Mouse (Mus musculus) limb, embryonic 12.5 days (tissue): ENCODE results near the gene Tmem132d. TPM values are rescaled to one million over a fixed set of nuclear protein-coding genes. Genes with fewer than 3 reads are reported as not detected.
A peak's percentile ranks its signal among the peaks of the same experiment; 100 is the strongest.

Source experiments
- ATAC-seq: fragments of 200-750 bp; cut with Nextera tagmentation; 2 replicates; pipeline ENCODE4 v1.8.0; 2017; ENCODE audit warnings: low read depth, moderate TSS enrichment; ENCODE audit not compliant: insufficient number of reproducible peaks, insufficient read depth, low FRiP score, low TSS enrichment
- H3K27ac ChIP-seq: fragments of 300-500 bp; sonication (generic); 2 replicates; pipeline ENCODE4 v1.5.1; 2016; ENCODE audit warnings: mild to moderate bottlenecking, moderate library complexity
- H3K27me3 ChIP-seq: fragments of 300-500 bp; sonication (generic); 2 replicates; pipeline ENCODE4 v1.6.1; 2016; ENCODE audit warnings: mild to moderate bottlenecking, moderate library complexity
- H3K36me3 ChIP-seq: fragments of 300-500 bp; sonication (generic); 2 replicates; pipeline ENCODE4 v1.6.1; 2016; ENCODE audit warnings: mild to moderate bottlenecking, moderate library complexity
- H3K4me1 ChIP-seq: fragments of 300-500 bp; sonication (generic); replicated peaks from 2 replicates; pipeline ENCODE4 v1.6.1; 2016
- H3K4me2 ChIP-seq: fragments of 300-500 bp; sonication (generic); 2 replicates; pipeline ENCODE4 v1.6.1; 2016; ENCODE audit warnings: mild to moderate bottlenecking, moderate library complexity
- H3K4me3 ChIP-seq: fragments of 300-500 bp; sonication (generic); replicated peaks from 2 replicates; pipeline ENCODE4 v1.5.1; 2016; ENCODE audit warnings: mild to moderate bottlenecking
- H3K9ac ChIP-seq: fragments of 300-500 bp; sonication (generic); replicated peaks from 2 replicates; pipeline ENCODE4 v1.6.1; 2016; ENCODE audit warnings: mild to moderate bottlenecking, moderate library complexity
- H3K9me3 ChIP-seq: fragments of 300-500 bp; sonication (generic); 2 replicates; pipeline ENCODE4 v1.6.1; 2016; ENCODE audit warnings: mild to moderate bottlenecking, moderate library complexity
- WGBS: fragments of 180-500 bp; shearing (Covaris S2); methylation state at CpG from one replicate; pipeline ENCODE4 v1.1.7; 2016; 5-methylcytosine and 5-hydroxymethylcytosine counted together
- polyA plus RNA-seq: library from polyadenylated mRNA; unstranded; fragments of >200 nt; fragmentation: Nextera tagmentation; extraction: Ambion mirVana; gene quantifications from 2 replicates; pipeline ENCODE4 v1.2.1, GENCODE M21; 2016

Gene Tmem132d
- polyA plus RNA-seq, 1 experiment from 2014 or later = 0.51 TPM

DNA sequence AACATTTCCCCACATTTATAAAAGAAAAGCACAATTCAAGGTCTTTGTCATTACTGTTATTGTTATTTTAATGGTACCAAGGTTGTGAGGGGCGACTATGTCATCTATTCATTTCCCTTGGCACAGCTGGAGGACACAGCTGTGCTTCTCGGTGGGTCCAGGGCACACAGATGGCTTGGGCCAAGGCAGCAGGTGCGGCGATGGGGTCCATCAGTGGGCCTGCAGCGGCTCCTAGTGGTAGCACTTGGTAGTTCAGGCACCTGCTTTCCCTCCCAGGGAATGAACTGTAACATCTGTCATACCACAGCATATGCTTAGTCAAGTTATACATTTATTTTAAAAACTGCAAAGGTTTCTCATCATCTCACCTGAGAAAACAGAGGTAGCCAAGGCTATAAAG lies 7.0 kb upstream of the Tmem132d start:
- no peak for ATAC-seq

DNA sequence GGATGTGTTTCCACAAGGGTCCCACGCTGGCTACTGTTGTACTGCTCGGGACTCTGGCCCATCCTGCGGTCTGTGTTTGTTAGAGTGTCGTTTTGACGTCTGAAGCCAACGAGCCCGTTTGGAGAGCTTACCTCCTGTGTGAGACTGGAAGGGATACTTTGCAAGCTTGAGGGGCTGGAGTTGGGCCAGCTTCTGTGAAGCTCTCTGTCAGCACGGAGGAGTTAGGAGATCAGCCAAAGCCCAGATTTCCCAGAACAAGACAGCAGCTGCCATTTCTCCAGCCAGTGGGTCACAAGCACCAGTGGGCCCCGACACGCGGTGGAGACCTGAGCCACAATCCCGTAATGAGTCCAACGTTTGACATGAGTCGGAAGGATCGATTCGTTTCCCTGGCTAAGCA lies 5.2 kb upstream of the Tmem132d start:
- ATAC-seq = no peak
- Histone ChIP-seq H3K27me3 (peaks cover 85% of the 10 kb centered on the region), H3K9ac (no peak overlapping the region), H3K4me1 (no peaks in the 10 kb centered on the region), H3K4me3 (no peak overlapping the region), H3K27ac (no peak overlapping the region), H3K4me2 (no peak overlapping the region), H3K36me3 (no peaks in the 10 kb centered on the region), H3K9me3 (no peaks in the 10 kb centered on the region)
- WGBS = 74% methylated on average over 16 of the region's 16 CpGs

More for the DNA sequence above, 7.0 kb upstream of the Tmem132d start:
- Histone ChIP-seq H3K27me3 (peaks cover 85% of the 10 kb centered on the region), H3K27ac (no peak overlapping the region), H3K4me2 (no peak overlapping the region), H3K36me3 (no peaks in the 10 kb centered on the region), H3K4me3 (no peak overlapping the region), H3K4me1 (peaks cover 2% of the 10 kb centered on the region; the same call in 1 of the 2 replicates), H3K9me3 (no peaks in the 10 kb centered on the region), H3K9ac (no peak overlapping the region)
- whole genome bisulfite sequencing = under 1% methylated on average over 5 of the region's 5 CpGs

DNA sequence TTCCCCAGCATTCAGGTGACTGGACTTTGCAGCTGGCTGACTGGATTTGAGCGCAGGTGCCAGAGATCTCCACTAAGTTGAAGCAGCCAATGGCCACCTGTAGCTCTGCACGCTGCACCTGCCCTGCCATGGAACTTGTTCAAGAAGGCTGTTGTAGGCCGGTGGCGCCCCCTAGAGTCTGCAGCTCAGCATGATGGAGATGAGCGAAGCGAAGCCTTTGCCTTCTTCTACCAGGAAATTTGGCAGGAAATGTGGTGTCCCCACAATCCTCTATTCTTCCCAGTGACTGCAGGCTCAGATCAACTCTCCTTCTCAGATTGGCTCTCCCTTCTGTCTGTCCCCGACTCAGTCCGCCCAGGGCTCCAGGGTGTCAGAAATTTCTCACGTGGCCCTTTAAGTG lies 4.0 kb upstream of the Tmem132d start:
- 15% methylated on average over 9 of the region's 9 CpGs for WGBS
- Histone ChIP-seq H3K9ac (no peak overlapping the region), H3K27ac (no peak overlapping the region), H3K4me2 (no peak overlapping the region), H3K4me3 (no peak overlapping the region), H3K9me3 (no peaks in the 10 kb centered on the region), H3K4me1 (peaks cover 6% of the 10 kb centered on the region), H3K36me3 (no peaks in the 10 kb centered on the region), H3K27me3 (peaks cover 85% of the 10 kb centered on the region)
- no peak for ATAC-seq

DNA sequence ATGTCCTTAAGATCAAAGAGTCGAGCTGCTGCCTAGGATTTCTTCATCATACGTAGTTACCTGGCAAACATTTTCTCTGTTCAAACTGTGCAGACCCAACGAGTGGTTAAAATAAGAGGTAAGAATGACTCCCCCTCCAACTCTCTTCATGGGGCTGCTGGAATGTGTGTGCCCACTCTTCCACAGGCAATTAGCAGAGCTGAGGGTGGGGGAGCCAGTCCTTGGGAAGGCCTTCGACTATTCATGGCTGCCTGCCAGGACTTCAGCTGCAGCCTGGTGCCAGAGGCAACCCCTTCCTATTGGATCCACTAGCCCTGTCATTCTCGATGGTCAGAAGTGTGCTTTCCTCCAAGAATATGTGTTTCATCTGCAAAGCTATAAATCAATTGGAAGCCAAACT lies 2.8 kb upstream of the Tmem132d start:
- ATAC-seq = no peak
- H3K4me1 ChIP-seq = peaks cover 6% of the 10 kb centered on the region
- no peaks in the 10 kb centered on the region for H3K36me3 ChIP-seq
- no peak overlapping the region for H3K4me3 ChIP-seq
- no peaks in the 10 kb centered on the region for H3K9me3 ChIP-seq
- 53% methylated on average over 5 of the region's 5 CpGs for WGBS
- no peak overlapping the region for H3K9ac ChIP-seq
- no peak overlapping the region for H3K4me2 ChIP-seq
- no peak overlapping the region for H3K27ac ChIP-seq
- peaks cover 86% of the 10 kb centered on the region for H3K27me3 ChIP-seq

- H3K4me2 ChIP-seq = no peak overlapping the region
- no peaks in the 10 kb centered on the region for H3K9me3 ChIP-seq
- no peak overlapping the region for H3K4me3 ChIP-seq
- peaks cover 96% of the 10 kb centered on the region for H3K27me3 ChIP-seq
- peaks cover 6% of the 10 kb centered on the region for H3K4me1 ChIP-seq
- no peak for ATAC-seq
- WGBS = 46% methylated on average over 9 of the region's 9 CpGs
- no peak overlapping the region for H3K27ac ChIP-seq
- H3K36me3 ChIP-seq = no peaks in the 10 kb centered on the region
- H3K9ac ChIP-seq = no peak overlapping the region
These were observed 909 bp upstream of the Tmem132d start for GRCm38 (mm10) chr5:128433786-128434185.

- 0 out of 2 replicates have a peak, but pooled peaks have one; percentile 34 for ATAC-seq
- WGBS = 1% methylated on average over 35 of the region's 37 CpGs
- H3K27me3 ChIP-seq = peaks cover 83% of the 10 kb centered on the region
- H3K36me3 ChIP-seq = no peaks in the 10 kb centered on the region
- H3K9me3 ChIP-seq = no peaks in the 10 kb centered on the region
- H3K4me2 ChIP-seq = peak overlapping the region; percentile 93
- H3K4me1 ChIP-seq = peaks cover 6% of the 10 kb centered on the region
- no peak overlapping the region for H3K27ac ChIP-seq
- H3K4me3 ChIP-seq = peak overlapping the region; percentile 56
- peak overlapping the region; percentile 54 for H3K9ac ChIP-seq
These were observed 455 bp downstream of the Tmem132d start for GRCm38 (mm10) chr5:128432422-128432821.

GRCm38 (mm10) chr5:128424636-128425035 lies 8.2 kb downstream of the Tmem132d start:
- no peak for ATAC-seq
- H3K4me1 ChIP-seq = no peaks in the 10 kb centered on the region
- WGBS = 82% methylated on average over 4 of the region's 4 CpGs
- H3K27ac ChIP-seq = no peak overlapping the region
- no peak overlapping the region for H3K4me3 ChIP-seq
- no peak overlapping the region for H3K4me2 ChIP-seq
- H3K9ac ChIP-seq = no peak overlapping the region
- H3K27me3 ChIP-seq = peaks cover 20% of the 10 kb centered on the region
- H3K36me3 ChIP-seq = no peaks in the 10 kb centered on the region
- H3K9me3 ChIP-seq = peaks cover 11% of the 10 kb centered on the region; the same call in 1 of the 2 replicates

DNA sequence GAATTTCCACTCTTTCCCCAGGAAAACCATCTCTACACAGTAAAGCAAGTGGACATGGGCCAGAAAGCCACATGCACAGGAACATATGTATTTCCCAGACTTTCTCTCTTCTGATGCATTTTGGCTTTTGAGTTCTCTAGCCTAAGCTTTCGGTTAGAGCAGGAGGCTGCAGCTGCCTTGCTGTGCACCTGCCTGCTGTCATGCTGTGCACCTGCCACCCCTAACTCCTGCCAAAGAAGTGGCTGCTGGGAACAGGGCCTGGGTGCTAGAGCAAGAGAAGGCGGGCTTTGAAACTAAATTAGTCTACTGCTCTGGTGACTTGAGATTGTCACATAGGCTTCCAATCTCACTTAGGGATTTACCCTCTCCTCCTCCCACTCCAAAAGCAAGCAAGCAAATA lies 8.7 kb downstream of the Tmem132d start:
- no peak overlapping the region for H3K4me2 ChIP-seq
- H3K9ac ChIP-seq = no peak overlapping the region
- ATAC-seq = no peak
- no peak overlapping the region for H3K27ac ChIP-seq
- H3K4me1 ChIP-seq = no peaks in the 10 kb centered on the region
- H3K9me3 ChIP-seq = peaks cover 11% of the 10 kb centered on the region; the same call in 1 of the 2 replicates
- no peaks in the 10 kb centered on the region for H3K36me3 ChIP-seq
- no peak overlapping the region for H3K4me3 ChIP-seq
- H3K27me3 ChIP-seq = peaks cover 16% of the 10 kb centered on the region
- 78% methylated on average over 2 of the region's 2 CpGs for WGBS

GRCm38 (mm10) chr5:128422090-128422489 lies 10.8 kb downstream of the Tmem132d start:
- H3K27me3 ChIP-seq = peaks cover 10% of the 10 kb centered on the region; the same call in 1 of the 2 replicates
- H3K9ac ChIP-seq = no peak overlapping the region
- H3K36me3 ChIP-seq = no peaks in the 10 kb centered on the region
- H3K4me2 ChIP-seq = no peak overlapping the region
- no peaks in the 10 kb centered on the region for H3K4me1 ChIP-seq
- no peak for ATAC-seq
- peaks cover 11% of the 10 kb centered on the region; the same call in 1 of the 2 replicates for H3K9me3 ChIP-seq
- no peak overlapping the region for H3K27ac ChIP-seq
- WGBS = 92% methylated on average over 2 of the region's 2 CpGs
- no peak overlapping the region for H3K4me3 ChIP-seq

DNA sequence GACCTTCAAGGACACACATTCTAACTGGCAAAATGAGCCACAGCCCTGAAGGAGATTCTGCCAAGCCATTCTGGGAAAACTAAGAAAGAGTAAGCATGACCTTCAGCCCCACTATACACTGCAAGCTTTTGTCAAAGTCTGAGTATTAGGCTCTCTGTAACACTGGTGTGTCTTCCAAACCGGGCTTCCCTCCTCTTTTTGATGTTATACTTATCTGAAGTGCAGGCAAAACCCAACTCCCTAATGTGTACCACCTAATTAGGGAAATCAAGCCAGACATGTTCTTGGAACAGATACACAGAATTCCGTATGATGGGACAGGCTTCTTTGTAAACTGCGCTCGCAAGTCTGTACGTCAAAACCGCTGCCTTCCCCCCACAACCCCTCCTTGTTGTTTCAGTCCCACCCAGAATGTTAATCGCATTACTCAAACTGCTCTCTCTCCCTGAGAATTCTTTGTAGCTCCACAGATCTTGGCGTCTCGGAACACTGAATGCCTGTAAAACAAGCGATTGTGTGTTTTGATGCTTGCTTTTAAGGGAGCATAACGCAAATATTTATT lies 14.6 kb downstream of the Tmem132d start:
- H3K27ac ChIP-seq = no peak overlapping the region
- WGBS = 69% methylated on average over 11 of the region's 11 CpGs
- peaks cover 11% of the 10 kb centered on the region; the same call in 1 of the 2 replicates for H3K9me3 ChIP-seq

DNA sequence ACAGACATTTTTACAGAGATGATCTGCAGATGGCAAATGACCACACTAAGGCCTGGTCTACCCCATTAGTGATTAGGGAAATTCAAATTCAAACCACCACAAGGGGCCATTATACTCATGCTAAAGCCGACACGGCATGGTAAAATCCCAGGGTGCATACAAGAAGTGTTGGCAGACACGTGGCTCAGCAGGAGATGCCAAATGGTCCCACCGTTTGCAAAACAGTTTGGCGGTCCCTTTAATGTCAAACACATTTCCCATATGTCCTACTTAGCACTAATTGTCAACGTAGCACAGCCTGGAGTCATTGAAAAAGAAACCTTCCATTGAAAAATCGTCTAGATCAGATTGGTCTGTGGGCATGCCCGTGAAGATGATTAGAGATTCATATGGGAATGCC lies 18.8 kb downstream of the Tmem132d start:
- no peak overlapping the region for H3K9ac ChIP-seq
- H3K4me1 ChIP-seq = no peaks in the 10 kb centered on the region; the same call in 1 of the 2 replicates
- no peak for ATAC-seq
- H3K9me3 ChIP-seq = no peaks in the 10 kb centered on the region
- H3K4me3 ChIP-seq = no peak overlapping the region
- no peaks in the 10 kb centered on the region for H3K36me3 ChIP-seq
- WGBS = 33% methylated on average over 8 of the region's 8 CpGs
- no peak overlapping the region for H3K27ac ChIP-seq
- no peaks in the 10 kb centered on the region for H3K27me3 ChIP-seq
- no peak overlapping the region for H3K4me2 ChIP-seq

More for the DNA sequence above, 14.6 kb downstream of the Tmem132d start:
- H3K4me3 ChIP-seq = no peak overlapping the region
- H3K9ac ChIP-seq = no peak overlapping the region
- no peaks in the 10 kb centered on the region for H3K27me3 ChIP-seq
- no peak for ATAC-seq
- no peaks in the 10 kb centered on the region for H3K4me1 ChIP-seq
- no peaks in the 10 kb centered on the region for H3K36me3 ChIP-seq
- H3K4me2 ChIP-seq = no peak overlapping the region

DNA sequence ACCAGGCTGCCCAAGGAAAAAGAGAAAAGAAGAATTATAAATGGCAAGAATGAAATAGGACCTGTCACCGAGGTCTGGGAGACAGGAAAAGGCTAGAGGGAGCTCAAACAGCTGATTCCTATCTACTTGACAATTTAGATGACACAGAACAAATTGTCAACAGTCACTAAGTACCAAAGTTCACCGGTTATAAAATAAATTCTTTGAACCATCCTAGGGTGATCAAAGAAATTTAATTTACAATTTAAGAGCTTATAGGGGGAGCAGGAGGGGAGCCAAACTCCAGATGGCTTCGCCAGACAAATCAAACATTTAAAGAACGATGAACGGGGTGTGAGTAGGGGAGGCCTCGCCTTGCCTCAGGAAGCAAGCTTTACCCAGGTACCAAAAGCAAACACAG lies 20.6 kb downstream of the Tmem132d start:
- Histone ChIP-seq H3K4me3 (no peak overlapping the region), H3K4me2 (no peak overlapping the region), H3K4me1 (no peaks in the 10 kb centered on the region; the same call in 1 of the 2 replicates), H3K9ac (no peak overlapping the region), H3K27ac (no peak overlapping the region), H3K36me3 (no peaks in the 10 kb centered on the region), H3K9me3 (no peaks in the 10 kb centered on the region), H3K27me3 (no peaks in the 10 kb centered on the region)
- 24% methylated on average over 6 of the region's 6 CpGs for WGBS
- ATAC-seq = no peak
